ENCODE assay signal across 11 mouse cellular contexts in genomic region chr8:108827428-108827827, GRCm38 (mm10).
A peak's percentile ranks its signal among the peaks of the same experiment; 100 is the strongest.
DNase-seq lines count a peak whose midpoint lies in the region; ATAC-seq lines count a peak whose summit lies in the region.
"Had no signal": no experiment of that assay in that cellular context is flagged by ENCODE, and none has a peak within 500 bp of the region (broad histone marks: within the 10 kb centered on the region; RNA-seq: fewer than 3 reads in every experiment).

No protein-coding gene starts in this region.

- peaks cover 74% of the 10 kb centered on the region for H3K4me1 ChIP-seq in hindbrain, embryonic 13.5 days (replicated peaks)
- peaks cover 15% of the 10 kb centered on the region for H3K4me1 ChIP-seq in hindbrain, embryonic 11.5 days (replicated peaks; ENCODE audit: control insufficient read depth, insufficient read depth, low read length)
- H3K4me1 ChIP-seq in stomach, embryonic 16.5 days (ENCODE audit: control insufficient read depth, insufficient read depth, low read length) = peaks cover 37% of the 10 kb centered on the region

- peak overlapping the region; percentile 58; the same call in 1 of the 2 replicates for H3K27ac ChIP-seq in hindbrain, embryonic 13.5 days
- H3K27ac ChIP-seq in hindbrain, embryonic 11.5 days (ENCODE audit: low read depth, low read length) = no peak overlapping the region
- peak overlapping the region; percentile 12; the same call in 1 of the 2 replicates for H3K27ac ChIP-seq in stomach, embryonic 16.5 days (ENCODE audit: low read length)
- H3K27ac ChIP-seq: embryonic facial prominence, embryonic 12.5 days; intestine, embryonic 15.5 days; limb, embryonic 15.5 days had no signal

- H3K4me2 ChIP-seq in hindbrain, embryonic 13.5 days = 0 out of 2 replicates have a peak overlapping the region, but pooled peaks have one; percentile 18
- H3K4me2 ChIP-seq in hindbrain, embryonic 11.5 days (replicated peaks; ENCODE audit: low read depth, low read length) = no peak overlapping the region
- H3K4me2 ChIP-seq in stomach, embryonic 16.5 days (ENCODE audit: low read depth, low read length) = peak overlapping the region; percentile 20; the same call in 1 of the 2 replicates
- H3K4me2 ChIP-seq: embryonic facial prominence, embryonic 12.5 days; intestine, embryonic 15.5 days; limb, embryonic 15.5 days had no signal

- H3K9me3 ChIP-seq in hindbrain, embryonic 13.5 days = no peaks in the 10 kb centered on the region
- no peaks in the 10 kb centered on the region for H3K9me3 ChIP-seq in hindbrain, embryonic 11.5 days (ENCODE audit: control insufficient read depth, low read length)
- H3K9me3 ChIP-seq in stomach, embryonic 16.5 days (replicated peaks; ENCODE audit: control insufficient read depth, low read length) = no peaks in the 10 kb centered on the region
- H3K9me3 ChIP-seq: embryonic facial prominence, embryonic 12.5 days; intestine, embryonic 15.5 days; limb, embryonic 15.5 days had no signal

- no peak for ATAC-seq in hindbrain, embryonic 13.5 days (ENCODE audit: low FRiP score)
- no peak for ATAC-seq in hindbrain, embryonic 11.5 days (ENCODE audit: low FRiP score)
- no peak; the same call in 1 of the 2 replicates for ATAC-seq in stomach, embryonic 16.5 days (ENCODE audit: insufficient read depth, low FRiP score)
- ATAC-seq in frontal cortex, adult (ENCODE audit: low TSS enrichment) = no peak
- ATAC-seq: intestine, embryonic 15.5 days had no signal

- H3K9ac ChIP-seq in hindbrain, embryonic 13.5 days = peak overlapping the region; percentile 13; the same call in 1 of the 2 replicates
- H3K9ac ChIP-seq in hindbrain, embryonic 11.5 days (ENCODE audit: low read depth, low read length) = no peak overlapping the region
- H3K9ac ChIP-seq in stomach, embryonic 16.5 days (ENCODE audit: low read length) = no peak overlapping the region
- H3K9ac ChIP-seq: embryonic facial prominence, embryonic 12.5 days; intestine, embryonic 15.5 days; limb, embryonic 15.5 days had no signal

- DNase-seq in hindbrain, embryonic 11.5 days (ENCODE audit: low spot score) = no peak
- peak; percentile 37 for DNase-seq in thymus, postnatal 4 days
- no peak for DNase-seq in thymus, adult 18-20 months
- peak; percentile 48 for DNase-seq in kidney, adult 9 months
- no peak for DNase-seq in ovary, postnatal 10 days (ENCODE audit: low spot score)

- H3K4me3 ChIP-seq in hindbrain, embryonic 13.5 days = no peak overlapping the region
- no peak overlapping the region for H3K4me3 ChIP-seq in hindbrain, embryonic 11.5 days (ENCODE audit: low read depth, low read length)
- H3K4me3 ChIP-seq in stomach, embryonic 16.5 days (replicated peaks; ENCODE audit: low read length) = no peak overlapping the region
- H3K4me3 ChIP-seq: embryonic facial prominence, embryonic 12.5 days; intestine, embryonic 15.5 days; limb, embryonic 15.5 days had no signal

- WGBS in hindbrain, embryonic 13.5 days = 60% methylated on average over 15 of the region's 15 CpGs
- 74% methylated on average over 15 of the region's 15 CpGs for WGBS in hindbrain, embryonic 11.5 days
- 55% methylated on average over 15 of the region's 15 CpGs for WGBS in stomach, embryonic 16.5 days

- H3K27me3 ChIP-seq in hindbrain, embryonic 13.5 days = peaks cover 6% of the 10 kb centered on the region; the same call in 1 of the 2 replicates
- no peaks in the 10 kb centered on the region for H3K27me3 ChIP-seq in hindbrain, embryonic 11.5 days (ENCODE audit: control insufficient read depth, insufficient read depth, low read length)
- no peaks in the 10 kb centered on the region for H3K27me3 ChIP-seq in stomach, embryonic 16.5 days (ENCODE audit: control insufficient read depth, insufficient read depth, low read length)
- H3K27me3 ChIP-seq: embryonic facial prominence, embryonic 12.5 days; intestine, embryonic 15.5 days; limb, embryonic 15.5 days had no signal

- no peaks in the 10 kb centered on the region for H3K36me3 ChIP-seq in hindbrain, embryonic 13.5 days
- no peaks in the 10 kb centered on the region for H3K36me3 ChIP-seq in hindbrain, embryonic 11.5 days (ENCODE audit: control insufficient read depth, insufficient read depth, low read length)
- H3K36me3 ChIP-seq in stomach, embryonic 16.5 days (ENCODE audit: control insufficient read depth, insufficient read depth, low read length) = no peaks in the 10 kb centered on the region
- H3K36me3 ChIP-seq: embryonic facial prominence, embryonic 12.5 days; intestine, embryonic 15.5 days had no signal

Comparison
In these comparisons a context has a peak if more than half of its experiments do, and no peak if none do; other contexts are left out.
1. DNase-seq: peak in thymus, postnatal 4 days (single experiment) and kidney, adult 9 months (single experiment); none in hindbrain, embryonic 11.5 days (single experiment), thymus, adult 18-20 months (0 of 2) and ovary, postnatal 10 days (single experiment).